Mouse (Mus musculus): ENCODE results near the gene Sema4c. TPM values are rescaled to one million over a fixed set of nuclear protein-coding genes. Genes with fewer than 3 reads are reported as not detected.

Gene Sema4c
- polyA plus RNA-seq, 1 experiment from 2014 or later, result 29.6 TPM

DNA sequence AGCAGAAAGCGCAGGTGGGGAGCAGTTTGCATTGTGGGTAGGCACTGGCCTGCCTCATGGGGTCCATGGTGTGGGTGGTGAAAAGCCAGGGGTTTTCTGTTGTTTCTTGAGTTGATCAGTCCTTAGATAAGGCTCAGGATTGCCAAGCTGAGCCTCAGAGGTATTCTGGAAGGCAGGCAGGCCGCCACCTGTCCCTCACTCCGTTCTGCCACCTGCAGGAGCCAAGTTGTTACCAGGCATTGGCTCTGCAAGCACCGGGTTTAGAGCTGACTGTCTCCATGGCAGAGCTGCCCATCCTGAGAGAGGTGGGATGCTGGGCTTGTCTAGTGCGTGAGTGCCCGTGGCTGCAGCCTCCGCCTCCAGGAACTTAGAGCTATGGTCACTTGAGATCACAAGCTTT, 35.9 kb downstream of the Sema4c start:
- Histone ChIP-seq H3K4me3 (no peak overlapping the region), H3K27me3 (ENCODE audit: insufficient read depth, poor library complexity, severe bottlenecking) (no peaks in the 10 kb centered on the region), H3K36me3 (peaks cover 97% of the 10 kb centered on the region), H3K27ac (no peak overlapping the region), H3K4me1 (replicated peaks) (0 out of 2 replicates have a peak, but pooled peaks cover 2% of the 10 kb centered on the region), H3K9me3 (no peaks in the 10 kb centered on the region)
- 95% methylated on average over 7 of the region's 7 CpGs for WGBS
- no peak for DNase-seq (ENCODE audit: low spot score)

DNA sequence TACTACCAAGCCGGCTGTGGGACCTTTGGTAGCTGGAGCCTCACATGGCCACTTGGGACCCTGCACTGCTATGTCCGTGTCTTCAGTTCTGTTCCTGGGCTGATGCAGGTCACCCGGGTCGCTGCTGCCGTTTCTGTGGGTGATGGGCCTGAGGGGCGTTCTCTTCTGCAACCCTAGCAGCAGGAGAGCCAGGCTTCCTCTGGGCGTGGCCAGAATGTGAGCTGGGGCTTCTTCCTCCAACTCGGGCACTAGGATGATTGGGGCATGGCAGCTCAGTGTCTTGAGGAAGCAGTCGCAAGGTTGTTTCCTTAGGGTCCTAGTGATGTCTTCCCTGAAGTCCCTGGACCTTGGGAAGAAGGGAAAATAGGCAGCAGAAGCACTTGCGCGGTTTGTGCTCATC, 38.5 kb downstream of the Sema4c start:
- Histone ChIP-seq H3K4me3 (no peak overlapping the region), H3K9me3 (no peaks in the 10 kb centered on the region), H3K36me3 (peaks cover 95% of the 10 kb centered on the region), H3K27ac (no peak overlapping the region), H3K27me3 (ENCODE audit: insufficient read depth, poor library complexity, severe bottlenecking) (no peaks in the 10 kb centered on the region), H3K4me1 (replicated peaks) (peaks cover 15% of the 10 kb centered on the region)
- no peak for DNase-seq (ENCODE audit: low spot score)
- WGBS, result 84% methylated on average over 11 of the region's 11 CpGs

DNA sequence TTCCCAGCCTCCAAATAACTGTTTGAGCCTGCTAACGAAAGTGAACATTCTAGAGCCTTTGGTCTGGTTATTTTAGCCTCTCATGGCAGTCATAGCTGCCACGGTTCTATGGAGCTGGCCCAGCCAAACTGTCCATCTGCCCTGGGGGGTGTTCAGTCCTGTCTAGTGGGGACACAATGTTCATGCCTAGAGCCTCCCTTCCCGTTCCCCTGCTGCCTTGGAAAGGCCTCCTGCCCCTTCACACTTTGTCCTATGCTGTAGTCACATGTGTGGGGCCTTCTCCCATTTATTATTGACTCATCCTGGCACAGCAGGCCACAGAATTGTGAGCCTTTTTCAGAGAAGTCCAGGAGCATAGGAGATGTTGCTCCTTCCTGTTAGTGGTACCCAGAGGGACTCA, 39.9 kb downstream of the Sema4c start:
- Histone ChIP-seq H3K27ac (no peak overlapping the region), H3K36me3 (peaks cover 88% of the 10 kb centered on the region), H3K4me3 (no peak overlapping the region), H3K27me3 (ENCODE audit: insufficient read depth, poor library complexity, severe bottlenecking) (no peaks in the 10 kb centered on the region), H3K9me3 (no peaks in the 10 kb centered on the region), H3K4me1 (replicated peaks) (peaks cover 28% of the 10 kb centered on the region)
- 87% methylated on average over 3 of the region's 3 CpGs for WGBS
- DNase-seq (ENCODE audit: low spot score), result no peak

DNA sequence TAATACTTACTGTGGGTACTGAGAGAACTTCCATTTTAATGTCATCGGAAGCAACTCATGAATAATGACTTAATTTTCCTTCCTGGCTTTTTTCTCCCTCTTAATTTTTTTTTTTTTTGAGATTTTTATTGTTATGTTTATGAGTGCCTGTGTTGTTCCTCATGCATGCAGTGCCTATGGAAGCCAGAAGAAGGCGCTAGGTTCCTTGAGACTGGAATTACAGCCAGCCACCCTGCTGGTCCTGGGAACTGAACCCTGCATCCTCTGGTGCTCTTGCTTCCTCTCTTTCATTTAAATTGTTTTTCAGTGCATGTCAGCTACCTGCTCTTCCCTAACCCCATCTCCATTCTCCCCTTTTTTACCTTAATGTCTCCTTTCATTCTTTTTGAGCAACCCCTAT, 44.4 kb downstream of the Sema4c start:
- DNase-seq (ENCODE audit: low spot score), result peak; percentile 27
- H3K27me3 ChIP-seq (ENCODE audit: insufficient read depth, poor library complexity, severe bottlenecking), result no peaks in the 10 kb centered on the region
- no peak overlapping the region for H3K27ac ChIP-seq
- H3K4me3 ChIP-seq, result peak overlapping the region; percentile 94
- H3K4me1 ChIP-seq (replicated peaks), result peaks cover 34% of the 10 kb centered on the region
- H3K9me3 ChIP-seq, result no peaks in the 10 kb centered on the region
- peaks cover 44% of the 10 kb centered on the region for H3K36me3 ChIP-seq
- 35% methylated on average over 2 of the region's 2 CpGs for WGBS

DNA sequence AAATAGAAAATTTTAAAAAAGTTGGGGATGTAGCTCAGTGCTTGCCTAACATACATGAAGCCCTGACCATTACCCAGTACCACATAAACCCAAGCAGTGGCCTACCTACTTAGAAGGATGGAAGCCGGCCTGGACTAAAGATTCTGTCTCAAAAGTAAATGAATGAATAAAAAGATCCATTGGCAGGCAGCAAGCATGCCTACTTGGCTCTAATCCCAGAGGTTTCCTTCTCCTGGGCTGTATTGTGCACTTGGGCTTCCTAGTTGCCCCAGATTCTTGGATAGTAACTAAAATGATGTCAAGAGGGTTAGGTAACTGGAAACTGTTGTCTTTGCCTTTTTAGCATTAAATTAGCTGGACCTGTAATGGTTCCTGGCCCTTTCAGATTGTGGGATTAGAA, 44.8 kb downstream of the Sema4c start:
- no peaks in the 10 kb centered on the region for H3K9me3 ChIP-seq
- peak overlapping the region; percentile 96; the same call in 1 of the 2 replicates for H3K27ac ChIP-seq
- peaks cover 40% of the 10 kb centered on the region for H3K36me3 ChIP-seq
- peaks cover 33% of the 10 kb centered on the region for H3K4me1 ChIP-seq (replicated peaks)
- 10% methylated on average over 1 of the region's 1 CpGs for WGBS
- no peak for DNase-seq (ENCODE audit: low spot score)
- H3K4me3 ChIP-seq, result peak overlapping the region; percentile 94
- H3K27me3 ChIP-seq (ENCODE audit: insufficient read depth, poor library complexity, severe bottlenecking), result no peaks in the 10 kb centered on the region

DNA sequence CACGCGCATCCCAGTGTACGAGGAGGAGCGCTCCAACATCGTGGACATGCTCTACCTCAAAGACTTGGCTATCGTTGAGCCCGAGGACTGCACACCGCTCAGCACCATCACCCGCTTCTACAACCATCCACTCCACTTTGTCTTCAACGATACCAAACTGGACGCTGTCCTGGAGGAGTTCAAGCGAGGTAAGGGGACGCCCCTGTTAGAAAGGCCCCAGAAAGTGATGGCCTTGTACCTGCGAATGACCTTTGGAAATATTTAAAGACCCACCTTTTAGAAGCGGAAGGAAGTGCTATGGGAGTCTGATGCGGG, 45.2 kb downstream of the Sema4c start:
- no peak for DNase-seq (ENCODE audit: low spot score)
- peaks cover 32% of the 10 kb centered on the region for H3K4me1 ChIP-seq (replicated peaks)
- WGBS, result 1% methylated on average over 16 of the region's 16 CpGs
- H3K4me3 ChIP-seq, result peak overlapping the region; percentile 94
- peak overlapping the region; percentile 96 for H3K27ac ChIP-seq
- H3K36me3 ChIP-seq, result peaks cover 36% of the 10 kb centered on the region
- H3K9me3 ChIP-seq, result no peaks in the 10 kb centered on the region
- H3K27me3 ChIP-seq (ENCODE audit: insufficient read depth, poor library complexity, severe bottlenecking), result no peaks in the 10 kb centered on the region

DNA sequence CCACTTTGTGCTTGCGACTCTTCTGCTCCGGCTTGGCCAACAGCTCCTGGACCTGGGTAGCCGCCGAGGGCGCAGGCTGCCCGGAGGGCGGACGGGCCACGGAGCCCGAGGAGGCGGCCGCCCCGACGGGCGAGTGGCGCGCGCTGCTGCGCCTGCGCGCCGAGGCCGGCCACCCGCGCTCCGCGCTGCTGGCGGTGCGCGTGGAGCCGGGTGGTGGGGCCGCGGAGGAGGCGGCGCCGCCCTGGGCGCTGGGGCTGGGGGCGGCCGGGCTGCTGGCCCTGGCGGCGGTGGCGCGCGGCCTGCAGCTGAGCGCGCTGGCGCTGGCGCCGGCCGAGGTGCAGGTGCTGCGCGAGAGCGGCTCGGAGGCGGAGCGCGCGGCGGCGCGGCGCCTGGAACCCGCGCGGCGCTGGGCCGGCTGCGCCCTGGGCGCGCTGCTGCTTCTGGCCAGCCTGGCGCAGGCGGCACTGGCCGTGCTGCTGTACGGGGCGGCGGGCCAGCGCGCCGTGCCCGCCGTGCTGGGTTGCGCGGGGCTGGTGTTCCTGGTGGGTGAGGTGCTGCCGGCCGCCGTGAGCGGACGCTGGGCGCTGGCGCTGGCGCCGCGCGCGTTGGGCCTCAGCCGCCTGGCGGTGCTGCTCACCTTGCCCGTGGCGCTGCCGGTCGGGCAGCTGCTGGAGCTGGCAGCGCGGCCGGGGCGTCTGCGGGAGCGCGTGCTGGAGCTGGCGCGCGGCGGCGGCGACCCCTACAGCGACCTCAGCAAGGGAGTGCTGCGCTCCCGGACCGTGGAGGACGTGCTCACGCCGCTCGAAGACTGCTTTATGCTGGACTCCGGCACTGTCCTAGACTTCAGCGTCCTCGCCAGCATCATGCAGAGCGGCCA, 45.8 kb downstream of the Sema4c start:
- 5% methylated on average over 126 of the region's 126 CpGs for WGBS
- Histone ChIP-seq H3K4me1 (replicated peaks) (peaks cover 32% of the 10 kb centered on the region), H3K9me3 (no peaks in the 10 kb centered on the region), H3K27ac (peak overlapping the region; percentile 96), H3K36me3 (peaks cover 37% of the 10 kb centered on the region), H3K27me3 (ENCODE audit: insufficient read depth, poor library complexity, severe bottlenecking) (no peaks in the 10 kb centered on the region), H3K4me3 (peak overlapping the region; percentile 94)
- DNase-seq (ENCODE audit: low spot score), result peak; percentile 66

DNA sequence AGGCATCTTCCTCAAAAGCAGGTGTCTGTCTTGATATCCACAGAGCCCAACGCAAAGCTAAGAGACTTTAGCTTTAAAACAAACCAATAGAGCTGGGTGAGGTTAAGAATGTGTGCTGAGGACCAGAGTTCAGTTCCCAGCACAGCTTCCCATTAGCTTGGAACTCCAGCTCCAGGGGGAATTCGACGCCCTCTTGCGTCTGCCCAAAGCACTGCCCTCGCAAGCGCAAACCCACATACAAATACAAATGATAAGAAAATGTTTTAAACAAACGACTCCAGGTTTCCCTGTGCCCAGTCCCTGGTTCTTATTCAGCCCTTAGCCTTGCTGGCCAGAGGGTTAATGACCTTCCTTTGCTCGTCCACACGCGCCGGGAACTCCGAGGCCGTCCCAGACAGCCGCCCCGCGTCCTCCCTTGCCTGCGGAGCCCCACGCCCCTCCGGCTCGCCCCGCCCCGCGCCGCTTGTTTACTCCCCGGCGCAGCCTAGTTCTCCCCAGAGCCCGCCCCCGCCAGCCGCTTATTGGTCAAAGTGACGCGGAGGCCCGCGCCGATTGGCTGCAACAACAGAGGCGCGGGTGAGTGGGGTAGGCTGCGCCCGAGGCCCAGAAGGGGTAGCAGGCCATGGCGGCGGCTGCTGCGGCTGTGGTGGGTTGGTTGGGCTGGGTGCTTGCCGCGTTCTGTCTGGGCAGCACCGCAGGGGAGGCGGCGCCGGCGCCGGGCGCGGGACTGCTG, 46.7 kb downstream of the Sema4c start, which contains the start of gene Cnnm3:
TSS of gene Cnnm3 (plus strand) at position 579 of the 733 bp plus-strand sequence.
- 2% methylated on average over 51 of the region's 51 CpGs for WGBS
- Histone ChIP-seq H3K27ac (peak within 1 kb of the TSS; percentile 96), H3K27me3 (ENCODE audit: insufficient read depth, poor library complexity, severe bottlenecking) (no peaks in the 10 kb centered on the region), H3K4me3 (peak within 1 kb of the TSS; percentile 94), H3K9me3 (no peaks in the 10 kb centered on the region), H3K4me1 (replicated peaks) (peaks cover 32% of the 10 kb centered on the region), H3K36me3 (peaks cover 35% of the 10 kb centered on the region)
- DNase-seq (ENCODE audit: low spot score), result peak; percentile 100

DNA sequence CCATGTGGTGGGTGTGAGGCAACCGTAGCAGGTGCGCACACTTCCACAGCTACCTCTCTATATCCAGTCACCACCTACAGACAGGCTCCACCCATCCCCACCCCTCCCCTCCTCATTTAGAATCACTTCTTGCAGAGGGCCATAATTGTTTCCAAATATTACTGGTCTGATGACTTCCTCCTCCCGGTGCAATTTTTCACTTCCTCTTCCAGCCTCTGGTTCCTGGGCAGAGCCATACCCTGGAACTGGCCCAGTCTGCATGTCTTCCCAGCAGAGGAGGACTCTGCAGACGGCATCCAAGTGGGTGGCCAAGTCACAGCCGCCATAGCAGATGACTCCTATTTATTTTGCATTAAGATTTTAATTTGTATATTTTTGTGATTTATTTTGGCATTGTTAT, 49.9 kb downstream of the Sema4c start:
- Histone ChIP-seq H3K9me3 (no peaks in the 10 kb centered on the region), H3K4me1 (replicated peaks) (peaks cover 5% of the 10 kb centered on the region)

DNA sequence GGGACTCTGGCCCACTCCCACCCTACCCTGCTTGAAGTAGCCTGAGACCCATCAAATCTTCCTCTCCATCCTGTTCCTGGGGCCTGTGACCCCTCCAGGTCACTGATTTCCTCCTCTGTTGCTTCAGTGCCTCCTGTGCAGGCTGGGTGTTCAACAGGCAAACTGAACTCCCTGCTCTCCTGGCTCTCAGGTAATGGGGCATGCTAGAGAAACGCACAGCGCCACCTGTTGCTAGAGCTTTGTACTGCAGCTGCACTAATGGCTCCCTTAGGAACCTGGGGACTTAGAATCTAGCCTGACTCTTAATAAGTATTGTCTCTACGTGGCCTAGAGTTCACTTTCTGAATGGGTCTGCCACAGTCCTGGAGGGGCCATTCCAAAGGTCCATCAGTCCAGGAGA, 56.9 kb downstream of the Sema4c start:
- peak; percentile 67 for DNase-seq (ENCODE audit: low spot score)
- 8% methylated on average over 3 of the region's 3 CpGs for WGBS
- H3K4me3 ChIP-seq, result no peak overlapping the region

More for the DNA sequence above, 49.9 kb downstream of the Sema4c start:
- Histone ChIP-seq H3K36me3 (peaks cover 23% of the 10 kb centered on the region), H3K27ac (no peak overlapping the region), H3K27me3 (ENCODE audit: insufficient read depth, poor library complexity, severe bottlenecking) (no peaks in the 10 kb centered on the region), H3K4me3 (no peak overlapping the region)
- DNase-seq (ENCODE audit: low spot score), result no peak
- 91% methylated on average over 5 of the region's 5 CpGs for WGBS

More for the DNA sequence above, 56.9 kb downstream of the Sema4c start:
- Histone ChIP-seq H3K27me3 (ENCODE audit: insufficient read depth, poor library complexity, severe bottlenecking) (no peaks in the 10 kb centered on the region), H3K36me3 (peaks cover 40% of the 10 kb centered on the region), H3K27ac (no peak overlapping the region), H3K9me3 (no peaks in the 10 kb centered on the region), H3K4me1 (replicated peaks) (no peaks in the 10 kb centered on the region; the same call in 1 of the 2 replicates)

Other genes starting within 250 kb of the Sema4c start
- gene Kansl3, start 189.2 kb downstream of the Sema4c start, polyA plus RNA-seq (2016; fragmentation: Nextera tagmentation; extraction: Ambion mirVana), result 44.5 and 47.0 TPM in 2 replicates
- 1.2 and 1.6 TPM in 2 replicates for gene Fer1l5, start 186.1 kb downstream of the Sema4c start, polyA plus RNA-seq (2016; fragmentation: Nextera tagmentation; extraction: Ambion mirVana)
- 62.9 and 65.2 TPM in 2 replicates for gene Lman2l, start 113.1 kb downstream of the Sema4c start, polyA plus RNA-seq (2016; fragmentation: Nextera tagmentation; extraction: Ambion mirVana)
- gene Cnnm4, start 86.7 kb downstream of the Sema4c start, polyA plus RNA-seq (2016; fragmentation: Nextera tagmentation; extraction: Ambion mirVana), result 13.4 and 15.3 TPM in 2 replicates
- 3.2 and 3.5 TPM in 2 replicates for gene Cnnm3, start 46.5 kb downstream of the Sema4c start, polyA plus RNA-seq (2016; fragmentation: Nextera tagmentation; extraction: Ambion mirVana)
- 15.7 and 18.0 TPM in 2 replicates for gene Ankrd23, start 21.5 kb downstream of the Sema4c start, polyA plus RNA-seq (2016; fragmentation: Nextera tagmentation; extraction: Ambion mirVana)
- gene Gm42417, start 18.9 kb downstream of the Sema4c start, polyA plus RNA-seq (2016; fragmentation: Nextera tagmentation; extraction: Ambion mirVana), result 0.75 TPM in 1 of 2 replicates, not detected in the other
- gene Ankrd39, start 10.9 kb downstream of the Sema4c start, polyA plus RNA-seq (2016; fragmentation: Nextera tagmentation; extraction: Ambion mirVana), result 16.9 and 20.6 TPM in 2 replicates
- 0.42 and 0.46 TPM in 2 replicates for gene Fam178b, start 124.8 kb upstream of the Sema4c start, polyA plus RNA-seq (2016; fragmentation: Nextera tagmentation; extraction: Ambion mirVana)
- gene Cox5b, start 133.1 kb upstream of the Sema4c start, polyA plus RNA-seq (2016; fragmentation: Nextera tagmentation; extraction: Ambion mirVana), result 566 and 596 TPM in 2 replicates
- 0.15 and 0.22 TPM in 2 replicates for gene 4933424G06Rik, start 151.8 kb upstream of the Sema4c start, polyA plus RNA-seq (2016; fragmentation: Nextera tagmentation; extraction: Ambion mirVana)
- gene Actr1b, start 156.1 kb upstream of the Sema4c start, polyA plus RNA-seq (2016; fragmentation: Nextera tagmentation; extraction: Ambion mirVana), result 135 and 147 TPM in 2 replicates
- 0.25 and 0.43 TPM in 2 replicates for gene Zap70, start 203.4 kb upstream of the Sema4c start, polyA plus RNA-seq (2016; fragmentation: Nextera tagmentation; extraction: Ambion mirVana)

Measured in hindbrain, embryonic 10.5 days (tissue).